Mouse (Mus musculus) megakaryocyte, adult 5-6 weeks (primary cell): Measurements from ENCODE around the gene Nanp. TPM values are rescaled to one million over a fixed set of nuclear protein-coding genes. Genes with fewer than 3 reads are reported as not detected.

Experiments used
- ATAC-seq: 2 replicates; pipeline ENCODE4 v1.8.0; 2016; ENCODE audit warnings: mild to moderate bottlenecking, inconsistent platforms; ENCODE audit not compliant: poor library complexity, severe bottlenecking
- total RNA-seq, 2 experiments: library from RNA; stranded (forward) in 1 of 2; stranded (reverse) in 1 of 2; fragments of 153-499, 151-499 nt in 1 of 2; fragments of 221-1000, 200-1000 nt in 1 of 2; gene quantifications; 2 replicates each; pipeline versions ENCODE4 v1.2.3 to v1.2.4; 2015 to 2017

Nanp gene
- total RNA-seq, 2 experiments from 2014 or later, result 10.5 to 18.7 TPM

DNA sequence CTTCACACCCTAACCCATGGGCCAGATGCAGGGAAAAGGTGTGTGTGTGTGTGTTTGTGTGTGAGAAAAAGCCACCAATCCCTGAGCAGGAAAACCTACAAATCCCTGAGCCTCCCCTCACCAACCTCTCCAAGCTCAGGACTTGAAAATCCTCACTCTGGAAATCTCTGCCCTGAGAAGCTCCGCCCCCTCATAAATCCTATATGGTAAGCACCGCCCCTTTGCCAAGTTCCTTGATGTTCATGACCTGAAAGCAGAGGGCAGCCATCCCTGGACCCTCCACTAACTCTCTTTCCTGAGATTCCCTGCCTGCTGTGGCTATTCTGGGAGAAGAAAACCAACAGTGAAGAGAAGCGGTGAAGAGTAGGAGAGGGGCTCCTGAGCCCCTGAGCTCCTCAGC is 40.2 kb downstream of the Nanp start:
- ATAC-seq, result no peak

DNA sequence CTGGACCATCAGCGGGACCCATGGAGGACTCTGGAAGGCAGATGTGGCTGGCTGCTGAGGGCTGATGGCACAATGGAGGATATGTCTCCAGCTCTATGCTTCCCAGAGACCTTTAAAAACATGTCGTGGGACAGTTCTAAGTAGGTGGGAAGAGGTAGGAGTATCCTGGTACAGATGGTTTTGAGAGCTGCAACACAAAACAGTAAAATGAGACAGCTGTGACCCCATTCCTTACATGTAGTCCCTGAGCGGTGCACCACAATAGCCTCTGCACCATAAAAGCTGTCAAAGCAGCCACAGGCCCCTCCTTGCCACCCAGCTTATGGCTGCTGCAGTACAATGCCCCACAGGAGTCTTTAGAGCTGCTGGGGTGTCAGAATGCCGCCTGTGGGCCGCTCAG is 41.6 kb downstream of the Nanp start:
- ATAC-seq, result no peak

DNA sequence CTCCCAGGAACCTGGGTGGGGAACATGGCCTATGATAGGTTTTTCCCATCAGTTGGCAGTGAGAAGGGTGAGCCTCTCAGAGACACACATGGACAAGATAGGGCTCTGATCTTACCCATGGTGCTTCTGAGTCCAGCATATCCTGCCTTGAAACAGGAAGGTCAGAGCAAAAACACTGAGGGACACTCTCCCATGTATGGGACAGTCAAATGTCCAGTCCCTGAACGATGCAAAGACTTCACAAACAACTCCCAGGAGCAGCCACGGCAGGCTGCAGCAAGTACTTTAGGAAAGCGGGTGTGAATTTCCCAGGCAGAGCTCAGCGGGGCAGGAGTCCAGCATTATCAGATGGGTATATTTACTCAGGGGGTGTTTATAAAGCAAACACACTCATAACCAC is 43.9 kb downstream of the Nanp start:
- no peak for ATAC-seq

DNA sequence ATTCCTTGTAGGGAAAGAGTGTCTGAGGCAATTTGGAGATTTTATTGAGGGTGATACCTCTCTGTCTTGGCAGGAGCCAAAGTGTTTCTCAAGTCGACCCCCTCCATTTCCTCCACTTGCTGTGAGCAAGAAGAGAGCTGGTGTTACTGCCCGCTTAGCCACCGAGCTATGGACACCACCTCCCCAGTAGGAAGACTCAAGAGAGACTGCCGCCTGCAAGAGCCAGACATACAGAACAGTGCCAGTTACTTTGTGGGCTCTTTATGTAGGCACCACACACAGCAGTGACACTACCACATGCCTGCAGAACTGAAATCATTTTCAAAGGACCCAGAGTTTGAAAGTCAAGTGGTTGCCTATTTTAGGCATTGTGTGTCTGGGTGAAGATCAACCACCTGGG is 48.1 kb downstream of the Nanp start:
- ATAC-seq, result no peak

DNA sequence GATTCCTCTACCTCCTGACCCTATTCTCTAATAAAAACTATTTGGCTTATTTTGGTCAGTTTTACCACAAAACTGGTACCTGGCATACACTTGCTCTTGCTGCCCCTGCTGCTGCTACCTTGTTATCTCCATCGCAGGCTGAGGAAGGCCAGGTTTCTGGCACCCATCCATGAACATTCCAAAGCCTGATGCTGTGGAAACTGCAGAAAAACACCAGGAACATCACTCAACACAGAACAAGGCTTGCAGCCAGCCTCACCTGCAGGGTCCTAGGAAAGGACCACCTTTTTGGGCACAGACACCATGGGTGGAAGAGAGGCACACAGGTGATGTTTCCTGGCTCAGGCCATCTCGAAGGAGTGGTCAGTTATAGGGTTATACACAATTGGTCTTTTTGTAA is 48.7 kb downstream of the Nanp start:
- ATAC-seq, result no peak

DNA sequence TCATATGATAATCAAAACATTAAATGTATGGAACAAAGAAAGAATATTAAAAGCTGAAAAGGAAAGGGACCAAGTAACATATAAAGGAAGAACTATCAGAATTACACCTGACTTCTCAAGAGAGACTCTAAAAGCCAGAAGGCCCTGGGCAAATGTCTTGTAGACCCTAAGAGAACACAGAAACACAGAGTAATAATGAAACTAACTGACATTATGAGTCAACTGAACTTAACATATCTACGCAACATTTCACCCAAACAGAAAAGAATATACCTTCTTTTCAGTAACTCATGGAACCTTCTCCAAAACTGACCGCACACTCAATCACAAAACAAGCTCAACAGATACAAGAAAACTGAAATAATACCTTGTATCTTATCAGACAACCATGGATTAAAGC is 53.8 kb downstream of the Nanp start:
- no peak for ATAC-seq

DNA sequence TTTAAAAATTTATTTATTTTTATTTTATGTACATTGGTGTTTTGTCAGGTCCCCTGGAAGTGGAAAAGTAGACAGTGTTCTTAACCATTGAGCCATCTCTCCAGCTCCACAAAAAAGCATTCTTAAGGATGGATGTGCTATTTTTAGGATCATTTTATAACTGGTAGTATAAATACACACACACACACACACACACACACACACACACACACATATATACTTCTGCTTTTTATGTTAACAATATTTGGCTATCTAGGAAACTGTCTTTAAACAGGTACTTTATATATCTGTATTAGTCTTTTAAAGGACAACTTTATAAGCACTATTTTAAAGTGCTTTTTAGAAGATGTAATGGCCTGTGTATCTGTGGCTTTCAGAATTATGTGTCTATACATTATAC is 57.1 kb downstream of the Nanp start:
- no peak for ATAC-seq

DNA sequence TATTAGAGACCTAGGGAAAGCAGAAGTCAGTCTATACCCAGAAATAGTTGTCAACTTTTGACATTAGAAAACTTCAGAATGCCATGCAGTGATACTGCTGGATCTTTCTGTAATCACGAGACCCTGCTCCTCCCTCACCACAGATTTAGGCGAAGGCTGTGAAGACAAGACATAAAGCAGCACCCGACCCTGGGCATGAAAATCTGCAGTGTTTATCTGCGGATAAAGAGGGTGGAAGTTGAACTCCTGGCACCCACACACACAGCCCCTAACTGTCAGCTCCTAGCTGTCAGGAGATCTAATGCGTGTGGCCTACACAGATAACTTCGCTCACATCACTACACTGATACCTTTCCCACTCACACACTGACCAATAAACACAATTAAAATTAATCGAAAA is 57.7 kb downstream of the Nanp start:
- ATAC-seq, result no peak

DNA sequence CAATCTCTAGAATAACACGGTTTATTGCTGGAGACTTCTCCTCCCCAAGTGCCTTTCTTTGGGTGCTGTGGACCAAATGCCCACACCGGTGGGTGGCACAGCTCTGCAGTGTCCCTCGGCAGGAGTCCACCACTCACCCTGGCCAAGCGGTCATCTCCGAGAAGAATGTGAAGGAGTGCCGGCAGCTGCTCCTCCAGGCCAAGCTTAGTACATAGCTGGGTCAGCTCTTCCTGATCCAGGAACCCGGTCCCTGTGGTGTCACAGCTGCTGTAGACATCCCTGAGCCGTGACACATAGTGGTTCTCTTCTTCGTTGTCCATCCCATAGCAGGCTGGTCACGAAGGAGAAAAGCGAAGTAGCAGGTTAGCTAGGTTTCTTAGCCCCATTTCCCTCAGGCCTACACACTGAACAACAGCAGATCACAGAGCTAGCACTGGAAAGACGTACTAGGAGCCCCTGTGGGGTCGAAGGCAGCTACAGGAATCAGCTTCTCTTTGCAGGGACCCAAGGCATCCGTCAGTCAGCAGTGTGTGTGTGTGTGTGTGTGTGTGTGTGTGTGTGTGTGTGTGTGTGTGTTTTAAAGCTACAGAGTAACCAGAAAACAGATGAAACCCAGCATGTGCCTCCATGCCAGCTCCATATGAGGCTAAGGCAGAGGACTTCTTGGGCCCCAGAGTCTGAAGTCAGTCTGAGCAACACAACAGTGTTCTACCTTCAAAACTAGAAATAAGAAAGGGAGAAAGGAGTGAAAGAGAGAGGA is 59.2 kb downstream of the Nanp start:
- ATAC-seq, result no peak

Other genes with a start within 250 kb of the Nanp start
- gene Abhd12, start 134.7 kb downstream of the Nanp start, total RNA-seq (2015), result 37.6 and 51.0 TPM in 2 replicates
- gene Abhd12, start 134.7 kb downstream of the Nanp start, total RNA-seq (2017), result 47.4 and 100 TPM in 2 replicates
- gene Gins1, start 134.0 kb downstream of the Nanp start, total RNA-seq (2015), result 53.1 and 69.5 TPM in 2 replicates
- 69.8 and 78.7 TPM in 2 replicates for gene Gins1, start 134.0 kb downstream of the Nanp start, total RNA-seq (2017)
- 0.07 and 0.09 TPM in 2 replicates for gene Ninl, start within 50 bp of the Nanp start, total RNA-seq (2015)
- 0.29 and 1.2 TPM in 2 replicates for gene Ninl, start within 50 bp of the Nanp start, total RNA-seq (2017)
- not detected in 2 replicates for gene Gm14151, start 53.0 kb upstream of the Nanp start, total RNA-seq (2015)
- not detected in 2 replicates for gene Gm14151, start 53.0 kb upstream of the Nanp start, total RNA-seq (2017)
- not detected in 2 replicates for gene Gm14147, start 58.8 kb upstream of the Nanp start, total RNA-seq (2015)
- gene Gm14147, start 58.8 kb upstream of the Nanp start, total RNA-seq (2017), result not detected in 2 replicates